ENCODE assay signal across 8 mouse cellular contexts in genomic region chr7:15975904-15976303, GRCm38 (mm10). TPM values are rescaled to one million over a fixed set of nuclear protein-coding genes. Genes with fewer than 3 reads are reported as not detected.
DNase-seq lines count a peak whose midpoint lies in the region; TF ChIP-seq lines count a peak whose summit lies in the region.
"Had no signal": no experiment of that assay in that cellular context is flagged by ENCODE, and none has a peak within 500 bp of the region (broad histone marks: within the 10 kb centered on the region; RNA-seq: fewer than 3 reads in every experiment).

No protein-coding gene starts in this region.

- TF ChIP-seq POLR2A in MEL (IDR thresholded peaks at IDR 0.05; ENCODE audit: control insufficient read depth in 1 of 2, insufficient read depth in 1 of 2, low read depth in 1 of 2, low read length in 2 of 2, poor library complexity in 1 of 2), result no peak

- H3K79me2 ChIP-seq in MEL (ENCODE audit: control insufficient read depth, insufficient read depth, low read length, poor library complexity), result no peaks in the 10 kb centered on the region

- no peaks in the 10 kb centered on the region for H3K36me3 ChIP-seq in MEL (ENCODE audit: control insufficient read depth in 1 of 2, insufficient read depth in 2 of 2, low read length in 2 of 2)

- H3K9ac ChIP-seq in MEL (ENCODE audit: control insufficient read depth, low read depth, low read length, poor library complexity, severe bottlenecking), result no peak overlapping the region
- H3K9ac ChIP-seq: heart, embryonic 13.5 days had no signal

- peak; percentile 85 to 94 (median 88) for TF ChIP-seq CTCF in MEL (IDR thresholded peaks at IDR 0.05 in 2 of 3, conservative IDR thresholded peaks at IDR 0.05 in 1 of 3; ENCODE audit: control insufficient read depth in 1 of 3, insufficient read depth in 1 of 3, low read depth in 2 of 3, low read length in 3 of 3, poor library complexity in 1 of 3, severe bottlenecking in 1 of 3)

- TF ChIP-seq EP300 in MEL (IDR thresholded peaks at IDR 0.05; ENCODE audit: low read depth in 1 of 2, low read length in 2 of 2), result no peak

- H3K27ac ChIP-seq in MEL (ENCODE audit: control insufficient read depth, low read depth, low read length), result no peak overlapping the region
- H3K27ac ChIP-seq: heart, embryonic 13.5 days had no signal

- TF ChIP-seq RAD21 in MEL (IDR thresholded peaks at IDR 0.05; ENCODE audit: low read depth, low read length), result peak; percentile 70

- H3K4me1 ChIP-seq in MEL (ENCODE audit: control insufficient read depth in 1 of 2, insufficient read depth in 2 of 2, low read length in 2 of 2), result no peaks in the 10 kb centered on the region

- no peaks in the 10 kb centered on the region for H3K27me3 ChIP-seq in MEL (ENCODE audit: control insufficient read depth in 1 of 2, insufficient read depth in 2 of 2, low read length in 2 of 2)
- H3K27me3 ChIP-seq: heart, embryonic 13.5 days had no signal

- H3K9me3 ChIP-seq in MEL (replicated peaks; ENCODE audit: insufficient read depth, low read length), result no peaks in the 10 kb centered on the region
- H3K9me3 ChIP-seq: heart, embryonic 13.5 days had no signal

- peak; percentile 49 to 59 for DNase-seq in left cerebral cortex, adult 18-20 months (ENCODE audit: low spot score in 2 of 2)
- DNase-seq in left cerebral cortex, adult 11 months (ENCODE audit: low spot score), result no peak
- peak; percentile 73 for DNase-seq in MEL (ENCODE audit: low read depth, low spot score)
- DNase-seq in brain, adult 2 months (ENCODE audit: low read depth, low spot score), result peak; percentile 76
- peak; percentile 72 for DNase-seq in heart, postnatal 4 days
- DNase-seq in lung, postnatal 36 days, result peak; percentile 61
- DNase-seq in thymus, postnatal 4 days, result peak; percentile 61

- H3K4me3 ChIP-seq in MEL (ENCODE audit: control insufficient read depth in 1 of 2, insufficient read depth in 1 of 2, low read depth in 2 of 2, low read length in 2 of 2), result no peak overlapping the region
- H3K4me3 ChIP-seq: heart, embryonic 13.5 days had no signal

TF ChIP-seq in MEL, 35 proteins besides CTCF, POLR2A, EP300 and RAD21:
- peak; percentile 46; the same call in 1 of the 2 replicates for TF ChIP-seq ZC3H11A (IDR thresholded peaks at IDR 0.05; ENCODE audit: low read depth, low read length)
- TF ChIP-seq USF2 (IDR thresholded peaks at IDR 0.05; ENCODE audit: borderline replicate concordance in 1 of 2, insufficient read depth in 1 of 2, low read depth in 1 of 2, low read length in 2 of 2), result no peak
- 0 out of 2 replicates have a peak, but pooled peaks have one; percentile 35 for TF ChIP-seq MAZ (IDR thresholded peaks at IDR 0.05; ENCODE audit: low read depth, low read length)
- peak; percentile 83 for TF ChIP-seq SMC3 (IDR thresholded peaks at IDR 0.05; ENCODE audit: low read depth, low read length)
- 0 out of 2 replicates have a peak, but pooled peaks have one; percentile 46 for TF ChIP-seq MYC (IDR thresholded peaks at IDR 0.05; ENCODE audit: low read depth, low read length)
- TF ChIP-seq NRF1 (IDR thresholded peaks at IDR 0.05; ENCODE audit: insufficient read depth, low read depth, low read length, poor library complexity, severe bottlenecking), result no peak

RNA-seq across cellular contexts. Expression of gene Ehd2, which starts 8.5 kb away (rescaled TPM):
- total RNA-seq in left cerebral cortex, adult 18-20 months (2021), result 1 to 10 TPM; 4.5 to 6.1 TPM
- 2.5 and 3.2 TPM in 2 replicates for total RNA-seq in MEL (2012; rRNA removed)
- 1 to 10 TPM in 1 of 2 experiments, not detected in 1; 6.2 TPM for polyA plus RNA-seq in MEL (2012; ENCODE audit: insufficient read depth in 1 of 2, insufficient read length in 2 of 2, low read depth in 1 of 2, low replicate concordance in 2 of 2, missing spikeins in 1 of 2)
- total RNA-seq in heart, postnatal 4 days (2021), result 100 to 1,000 TPM; 193 to 197 TPM

RNA-seq across cellular contexts. Expression of gene Nop53, which starts 30.0 kb away (rescaled TPM):
- total RNA-seq in left cerebral cortex, adult 18-20 months (2021), result 100 to 1,000 TPM; 116 to 129 TPM
- total RNA-seq in MEL (2012; rRNA removed), result 310 and 359 TPM in 2 replicates
- polyA plus RNA-seq in MEL (2012; ENCODE audit: insufficient read depth in 1 of 2, insufficient read length in 2 of 2, low read depth in 1 of 2, low replicate concordance in 2 of 2, missing spikeins in 1 of 2), result 100 to 1,000 TPM in 1 of 2 experiments, not detected in 1; 482 TPM
- total RNA-seq in heart, postnatal 4 days (2021), result 100 to 1,000 TPM; 139 to 142 TPM

RNA-seq across cellular contexts. Expression of gene Selenow, which starts 53.7 kb away (rescaled TPM):
- 1,000 to 10,000 TPM; 1,080 TPM for total RNA-seq in left cerebral cortex, adult 18-20 months (2021)
- 13.1 and 15.8 TPM in 2 replicates for total RNA-seq in MEL (2012; rRNA removed)
- 10 to 100 TPM in 1 of 2 experiments, not detected in 1; 71.2 TPM for polyA plus RNA-seq in MEL (2012; ENCODE audit: insufficient read depth in 1 of 2, insufficient read length in 2 of 2, low read depth in 1 of 2, low replicate concordance in 2 of 2, missing spikeins in 1 of 2)
- 100 to 1,000 TPM; 194 to 214 TPM for total RNA-seq in heart, postnatal 4 days (2021)

Comparison
In these comparisons a context has a peak if more than half of its experiments do, and no peak if none do; other contexts are left out.
1. RNA of gene Ehd2, which starts 8.5 kb away (total RNA-seq): 193 to 197 TPM in heart, postnatal 4 days; 4.5 to 6.1 TPM in left cerebral cortex, adult 18-20 months and 2.5 to 3.2 TPM in MEL; every median in the first group is over 10 times any median in the second.
2. RNA of gene Selenow, which starts 53.7 kb away (total RNA-seq): 1,080 TPM in left cerebral cortex, adult 18-20 months and 194 to 214 TPM in heart, postnatal 4 days; 13.1 to 15.8 TPM in MEL; every median in the first group is over 10 times any median in the second.